Mouse (Mus musculus): ENCODE results near the gene Zfp458.
"Not testable (repeated sequence)": the region's sequence is repeated elsewhere in the genome, so short reads cannot be mapped to it uniquely, and the experiment has no call there.

Zfp458 gene

GRCm38 (mm10) chr13:67278314-67278713, at the start of gene Zfp458:
TSS of gene Zfp458 (minus strand) at chr13:67278466.
- DNase-seq (ENCODE audit: low read depth, low spot score) = peak; percentile 90

GRCm38 (mm10) chr13:67306718-67307117, 28.5 kb upstream of the Zfp458 start:
- peak; percentile 39 for DNase-seq (ENCODE audit: low read depth, low spot score)

- peak; percentile 92 for DNase-seq (ENCODE audit: low read depth, low spot score)
These were observed 27.8 kb upstream of the Zfp458 start, which contains the start of gene Zfp457 for GRCm38 (mm10) chr13:67305822-67306672. TSS of gene Zfp457 (minus strand) at chr13:67306485.

- DNase-seq (ENCODE audit: low read depth, low spot score) = not testable (repeated sequence)
These were observed 8.7 kb downstream of the Zfp458 start for GRCm38 (mm10) chr13:67269383-67270065.

GRCm38 (mm10) chr13:67268568-67269369, 9.5 kb downstream of the Zfp458 start:
- DNase-seq (ENCODE audit: low read depth, low spot score) = peak; percentile 91

GRCm38 (mm10) chr13:67214015-67214607, 64.2 kb downstream of the Zfp458 start:
- peak; percentile 27 for DNase-seq (ENCODE audit: low read depth, low spot score)

Data from R1 (cell line).